Mouse (Mus musculus) testis, postnatal 10 days (tissue): ENCODE measurements around the gene Parm1.

ENCODE experiments used
- DNase-seq: peaks from one replicate; pipeline ENCODE4 v3.0.0; 2021; ENCODE audit warnings: low spot score

Parm1 gene

GRCm38 (mm10) chr5:91654331-91655048 is 137.1 kb downstream of the Parm1 start:
- DNase-seq, result no peak

- DNase-seq, result no peak
These were observed 137.8 kb downstream of the Parm1 start for GRCm38 (mm10) chr5:91655263-91655662.

GRCm38 (mm10) chr5:91662715-91663114 is 145.3 kb downstream of the Parm1 start:
- DNase-seq, result no peak

- no peak for DNase-seq
These were observed 149.7 kb downstream of the Parm1 start for GRCm38 (mm10) chr5:91667127-91667526.

- no peak for DNase-seq
These were observed 151.8 kb downstream of the Parm1 start for GRCm38 (mm10) chr5:91669235-91669634.
